Mouse (Mus musculus): Measurements from ENCODE around the gene Cyp26b1. TPM values are rescaled to one million over a fixed set of nuclear protein-coding genes. Genes with fewer than 3 reads are reported as not detected.

Gene Cyp26b1
- total RNA-seq, 2 experiments from 2014 or later, result not detected

- no peak for ATAC-seq (replicated peaks; ENCODE audit: poor library complexity, severe bottlenecking)
Observed at GRCm38 (mm10) chr6:84567696-84568095, 26.0 kb downstream of the Cyp26b1 start.

GRCm38 (mm10) chr6:84566825-84567224 lies 26.9 kb downstream of the Cyp26b1 start:
- ATAC-seq (replicated peaks; ENCODE audit: poor library complexity, severe bottlenecking), result no peak

- ATAC-seq (replicated peaks; ENCODE audit: poor library complexity, severe bottlenecking), result no peak
Observed at GRCm38 (mm10) chr6:84565245-84565644, 28.5 kb downstream of the Cyp26b1 start.

GRCm38 (mm10) chr6:84562948-84563347 lies 30.8 kb downstream of the Cyp26b1 start:
- ATAC-seq (replicated peaks; ENCODE audit: poor library complexity, severe bottlenecking), result no peak

GRCm38 (mm10) chr6:84561171-84561570 lies 32.5 kb downstream of the Cyp26b1 start:
- ATAC-seq (replicated peaks; ENCODE audit: poor library complexity, severe bottlenecking), result no peak

GRCm38 (mm10) chr6:84549852-84550437 lies 43.8 kb downstream of the Cyp26b1 start:
- ATAC-seq (replicated peaks; ENCODE audit: poor library complexity, severe bottlenecking), result peak; percentile 78

GRCm38 (mm10) chr6:84545428-84545827 lies 48.3 kb downstream of the Cyp26b1 start:
- ATAC-seq (replicated peaks; ENCODE audit: poor library complexity, severe bottlenecking), result peak; percentile 50

- peak; percentile 45; the same call in 1 of the 2 replicates for ATAC-seq (replicated peaks; ENCODE audit: poor library complexity, severe bottlenecking)
Observed at GRCm38 (mm10) chr6:84544359-84544758, 49.3 kb downstream of the Cyp26b1 start.

GRCm38 (mm10) chr6:84543516-84543915 lies 50.2 kb downstream of the Cyp26b1 start:
- ATAC-seq (replicated peaks; ENCODE audit: poor library complexity, severe bottlenecking), result peak; percentile 47

GRCm38 (mm10) chr6:84539924-84540323 lies 53.8 kb downstream of the Cyp26b1 start:
- peak; percentile 71 for ATAC-seq (replicated peaks; ENCODE audit: poor library complexity, severe bottlenecking)

- no peak for ATAC-seq (replicated peaks; ENCODE audit: poor library complexity, severe bottlenecking)
Observed at GRCm38 (mm10) chr6:84538681-84539080, 55.0 kb downstream of the Cyp26b1 start.

GRCm38 (mm10) chr6:84537611-84538197 lies 56.0 kb downstream of the Cyp26b1 start:
- ATAC-seq (replicated peaks; ENCODE audit: poor library complexity, severe bottlenecking), result no peak

GRCm38 (mm10) chr6:84534944-84535343 lies 58.8 kb downstream of the Cyp26b1 start:
- ATAC-seq (replicated peaks; ENCODE audit: poor library complexity, severe bottlenecking), result no peak

GRCm38 (mm10) chr6:84529912-84530311 lies 63.8 kb downstream of the Cyp26b1 start:
- peak; percentile 61 for ATAC-seq (replicated peaks; ENCODE audit: poor library complexity, severe bottlenecking)

GRCm38 (mm10) chr6:84524901-84525601 lies 68.7 kb downstream of the Cyp26b1 start:
- ATAC-seq (replicated peaks; ENCODE audit: poor library complexity, severe bottlenecking), result peak; percentile 58
